Mouse (Mus musculus): ENCODE measurements around the gene Siglec1.
"Not testable (repeated sequence)": the region's sequence is repeated elsewhere in the genome, so short reads cannot be mapped to it uniquely, and the experiment has no call there.

The Siglec1 gene

GRCm38 (mm10) chr2:131086667-131087390, at the start of gene Siglec1:
TSS of gene Siglec1 (minus strand) at chr2:131086765.
- no peak for DNase-seq (ENCODE audit: low spot score in 2 of 2)

GRCm38 (mm10) chr2:131135521-131136139, 49.1 kb upstream of the Siglec1 start:
- DNase-seq (ENCODE audit: low spot score in 2 of 2), result no peak

- no peak for DNase-seq (ENCODE audit: low spot score in 2 of 2)
These were observed 48.3 kb upstream of the Siglec1 start for GRCm38 (mm10) chr2:131134826-131135400.

GRCm38 (mm10) chr2:131134381-131134780, 47.8 kb upstream of the Siglec1 start:
- no peak for DNase-seq (ENCODE audit: low spot score in 2 of 2)

GRCm38 (mm10) chr2:131132930-131133547, 46.5 kb upstream of the Siglec1 start, which contains the start of gene Gm11037:
TSS of gene Gm11037 (plus strand) at chr2:131133497.
- DNase-seq (ENCODE audit: low spot score in 2 of 2), result no peak

GRCm38 (mm10) chr2:131132111-131132888, 45.7 kb upstream of the Siglec1 start:
- DNase-seq (ENCODE audit: low spot score in 2 of 2), result no peak

GRCm38 (mm10) chr2:131130849-131131248, 44.3 kb upstream of the Siglec1 start:
- DNase-seq (ENCODE audit: low spot score in 2 of 2), result no peak

GRCm38 (mm10) chr2:131129836-131130235, 43.3 kb upstream of the Siglec1 start:
- no peak for DNase-seq (ENCODE audit: low spot score in 2 of 2)

- no peak for DNase-seq (ENCODE audit: low spot score in 2 of 2)
These were observed 42.1 kb upstream of the Siglec1 start for GRCm38 (mm10) chr2:131128636-131129157.

- DNase-seq (ENCODE audit: low spot score in 2 of 2), result no peak
These were observed 41.6 kb upstream of the Siglec1 start for GRCm38 (mm10) chr2:131128211-131128610.

GRCm38 (mm10) chr2:131127161-131127730, 40.7 kb upstream of the Siglec1 start, which contains the start of gene Hspa12b:
TSS of gene Hspa12b (plus strand) at chr2:131127280.
- no peak for DNase-seq (ENCODE audit: low spot score in 2 of 2)

- DNase-seq (ENCODE audit: low spot score in 2 of 2), result no peak
These were observed 39.6 kb upstream of the Siglec1 start for GRCm38 (mm10) chr2:131125964-131126815.

GRCm38 (mm10) chr2:131125157-131125963, 38.8 kb upstream of the Siglec1 start:
- no peak for DNase-seq (ENCODE audit: low spot score in 2 of 2)

- no peak for DNase-seq (ENCODE audit: low spot score in 2 of 2)
These were observed 37.6 kb upstream of the Siglec1 start for GRCm38 (mm10) chr2:131124166-131124565.

- DNase-seq (ENCODE audit: low spot score in 2 of 2), result no peak
These were observed 32.5 kb upstream of the Siglec1 start for GRCm38 (mm10) chr2:131118968-131119574.

GRCm38 (mm10) chr2:131105989-131106388, 19.4 kb upstream of the Siglec1 start:
- no peak for DNase-seq (ENCODE audit: low spot score in 2 of 2)

GRCm38 (mm10) chr2:131105061-131105460, 18.5 kb upstream of the Siglec1 start:
- DNase-seq (ENCODE audit: low spot score in 2 of 2), result not testable (repeated sequence)

- no peak for DNase-seq (ENCODE audit: low spot score in 2 of 2)
These were observed 17.5 kb upstream of the Siglec1 start for GRCm38 (mm10) chr2:131104021-131104420.

- DNase-seq (ENCODE audit: low spot score in 2 of 2), result no peak
These were observed 15.0 kb upstream of the Siglec1 start for GRCm38 (mm10) chr2:131101530-131101929.
